Mouse (Mus musculus) C2C12 (cell line): ENCODE data around the gene Cuedc2.

ENCODE experiments used
- CTCF ChIP-seq: IDR thresholded peaks from one replicate; pipeline ENCODE4 v1.5.1; 2011; ENCODE audit not compliant: control insufficient read depth, insufficient read depth, insufficient read length
- USF1 ChIP-seq: IDR thresholded peaks from one replicate; pipeline ENCODE4 v1.6.1; 2011; ENCODE audit warnings: low read depth, mild to moderate bottlenecking, control low read depth, moderate library complexity

- TF ChIP-seq CTCF (no peak), USF1 (no peak)
Observed at GRCm38 (mm10) chr19:46313116-46313515, 25.4 kb downstream of the Cuedc2 start.
